Comparison of ENCODE assay signal across 22 mouse cellular contexts in the genomic region with DNA sequence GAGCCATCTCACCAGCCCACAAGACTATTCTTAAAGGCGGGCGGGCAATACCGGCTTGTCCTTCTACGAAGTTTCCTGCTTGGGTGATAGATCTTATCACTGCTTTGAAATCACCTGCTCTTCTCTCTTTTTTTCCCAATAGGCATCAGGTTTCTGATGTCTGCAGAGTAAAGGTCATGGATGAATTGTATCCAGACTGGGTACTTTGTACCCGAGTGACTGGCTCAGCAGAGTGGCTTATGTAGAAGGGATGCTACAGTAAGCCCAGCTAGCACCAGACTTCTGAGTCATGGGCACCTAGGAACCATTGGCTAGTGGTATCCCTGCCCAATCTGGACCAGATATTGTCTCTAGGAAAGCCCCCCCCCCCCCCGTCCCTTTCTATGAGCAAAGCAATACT. TPM values are rescaled to one million over a fixed set of nuclear protein-coding genes. Genes with fewer than 3 reads are reported as not detected.
DNase-seq lines count a peak whose midpoint lies in the region; ATAC-seq and TF ChIP-seq lines count a peak whose summit lies in the region.
"Had no signal": no experiment of that assay in that cellular context is flagged by ENCODE, and none has a peak within 500 bp of the region (broad histone marks: within the 10 kb centered on the region; RNA-seq: fewer than 3 reads in every experiment).

No protein-coding gene starts in this region.

- H3K4me2 ChIP-seq in liver, postnatal 0 days (ENCODE audit: low read depth, low read length): no peak overlapping the region

- no peaks in the 10 kb centered on the region for H3K79me2 ChIP-seq in liver, adult 2 months (ENCODE audit: control insufficient read depth, insufficient read depth, low read length)

- no peak overlapping the region for H3K27ac ChIP-seq in liver, adult 2 months (replicated peaks; ENCODE audit: insufficient read depth, low read depth, low read length)
- H3K27ac ChIP-seq in liver, postnatal 0 days (ENCODE audit: low read depth): no peak overlapping the region
- H3K27ac ChIP-seq in ES-Bruce4 (ENCODE audit: insufficient read depth, low read length): no peak overlapping the region; the same call in 1 of the 2 replicates
- H3K27ac ChIP-seq: embryonic facial prominence, embryonic 10.5 days; forebrain, embryonic 13.5 days; heart, embryonic 15.5 days; hindbrain, embryonic 13.5 days; hindbrain, postnatal 0 days had no signal

- no peaks in the 10 kb centered on the region for H3K9me3 ChIP-seq in liver, postnatal 0 days (ENCODE audit: low read length)
- no peaks in the 10 kb centered on the region for H3K9me3 ChIP-seq in ES-Bruce4 (replicated peaks; ENCODE audit: control insufficient read depth, insufficient read depth, low read length, poor library complexity, severe bottlenecking)
- H3K9me3 ChIP-seq: embryonic facial prominence, embryonic 10.5 days; forebrain, embryonic 13.5 days; heart, embryonic 15.5 days; hindbrain, embryonic 13.5 days had no signal

- no peak for TF ChIP-seq EP300 in liver, postnatal 0 days (IDR thresholded peaks at IDR 0.05; ENCODE audit: low read depth)
- no peak for TF ChIP-seq EP300 in ES-Bruce4 (IDR thresholded peaks at IDR 0.05; ENCODE audit: insufficient read depth, low read depth, low read length)

- H3K9ac ChIP-seq in liver, adult 2 months (ENCODE audit: low read depth, low read length): no peak overlapping the region
- no peak overlapping the region for H3K9ac ChIP-seq in liver, postnatal 0 days (replicated peaks)
- H3K9ac ChIP-seq in ES-Bruce4 (ENCODE audit: low read depth, poor library complexity, severe bottlenecking): peak overlapping the region; percentile 20; the same call in 1 of the 2 replicates
- H3K9ac ChIP-seq: forebrain, embryonic 13.5 days; forebrain, postnatal 0 days had no signal

- TF ChIP-seq CTCF in liver, adult 2 months (IDR thresholded peaks at IDR 0.05; ENCODE audit: low read depth, low read length): no peak
- no peak for TF ChIP-seq CTCF in liver, postnatal 0 days (IDR thresholded peaks at IDR 0.05; ENCODE audit: low read depth)
- TF ChIP-seq CTCF in ES-Bruce4 (IDR thresholded peaks at IDR 0.05; ENCODE audit: low read depth, low read length): no peak

- H3K4me1 ChIP-seq in liver, adult 2 months (ENCODE audit: control insufficient read depth, insufficient read depth, low read length): peaks cover 12% of the 10 kb centered on the region
- peaks cover 19% of the 10 kb centered on the region for H3K4me1 ChIP-seq in liver, postnatal 0 days (ENCODE audit: insufficient read depth)
- H3K4me1 ChIP-seq in ES-Bruce4 (ENCODE audit: control insufficient read depth, insufficient read depth, low read length): no peaks in the 10 kb centered on the region

- ATAC-seq in liver, postnatal 0 days: no peak
- ATAC-seq in activated CD4-positive, CD25-positive, alpha-beta regulatory T cell, adult 4 months: no peak
- ATAC-seq: forebrain, embryonic 13.5 days; forebrain, postnatal 0 days; hindbrain, postnatal 0 days; Patski had no signal

- WGBS in liver, adult 2 months: 15% methylated on average over 6 of the region's 6 CpGs
- 35% methylated on average over 6 of the region's 6 CpGs for WGBS in liver, postnatal 0 days (ENCODE audit: insufficient replicate concordance)

- TF ChIP-seq POLR2A in liver, adult 2 months (IDR thresholded peaks at IDR 0.05; ENCODE audit: extremely low read depth, insufficient read depth, low read length): no peak
- no peak for TF ChIP-seq POLR2A in ES-Bruce4 (IDR thresholded peaks at IDR 0.05; ENCODE audit: insufficient read depth, low read length)

- no peaks in the 10 kb centered on the region for H3K27me3 ChIP-seq in liver, adult 2 months (ENCODE audit: control insufficient read depth, insufficient read depth, low read length)
- no peaks in the 10 kb centered on the region for H3K27me3 ChIP-seq in liver, postnatal 0 days (ENCODE audit: insufficient read depth, low read length)
- no peaks in the 10 kb centered on the region for H3K27me3 ChIP-seq in ES-Bruce4 (ENCODE audit: control insufficient read depth, insufficient read depth, low read length, poor library complexity, severe bottlenecking)
- H3K27me3 ChIP-seq: heart, embryonic 15.5 days; Patski had no signal

- H3K36me3 ChIP-seq in liver, adult 2 months (ENCODE audit: control insufficient read depth, insufficient read depth, low read length): no peaks in the 10 kb centered on the region
- H3K36me3 ChIP-seq in liver, postnatal 0 days (replicated peaks; ENCODE audit: insufficient read depth, low read length): no peaks in the 10 kb centered on the region
- no peaks in the 10 kb centered on the region for H3K36me3 ChIP-seq in ES-Bruce4 (ENCODE audit: control insufficient read depth, insufficient read depth, low read length, poor library complexity, severe bottlenecking)
- H3K36me3 ChIP-seq: embryonic facial prominence, embryonic 10.5 days; heart, embryonic 15.5 days had no signal

- DNase-seq in liver, adult 2 months (ENCODE audit: extremely low read depth, low read depth, low spot score): peak; percentile 51
- no peak for DNase-seq in liver, postnatal 0 days
- peak; percentile 39 for DNase-seq in 3T3-L1 (ENCODE audit: low read depth, low spot score)
- DNase-seq in induced T-regulatory cell, adult 2 months (ENCODE audit: low read depth): peak; percentile 47
- no peak for DNase-seq in embryo, embryonic 9.5 days (ENCODE audit: extremely low spot score)
- no peak for DNase-seq in cerebellum, adult 11 months
- DNase-seq: adrenal gland, adult 2 months; adrenal gland, postnatal 36 days; cerebellum, adult 9-11 months; forebrain, postnatal 0 days; gastrocnemius, postnatal 14 days; heart, adult 2 months; heart, postnatal 14 days; kidney, adult 11 months had no signal

- H3K4me3 ChIP-seq in liver, adult 2 months (ENCODE audit: insufficient read depth, low read depth, low read length): no peak overlapping the region
- no peak overlapping the region for H3K4me3 ChIP-seq in liver, postnatal 0 days (ENCODE audit: low read depth, low read length)
- no peak overlapping the region for H3K4me3 ChIP-seq in ES-Bruce4 (ENCODE audit: low read depth, low read length)
- H3K4me3 ChIP-seq: forebrain, embryonic 13.5 days had no signal

RNA-seq across cellular contexts. Expression of a gene that starts 1.7 kb away (rescaled TPM):
- total RNA-seq in liver, adult 2 months (2014; rRNA removed): 7.9 and 9.4 TPM in 2 replicates
- 59.4 and 66.1 TPM in 2 replicates for polyA plus RNA-seq in liver, adult 2 months (2012; rRNA removed)
- 11.7 and 11.8 TPM in 2 replicates for polyA plus RNA-seq in liver, postnatal 0 days (2015; fragmentation: Nextera tagmentation; extraction: Ambion mirVana)
- polyA plus RNA-seq in ES-Bruce4 (2011; ENCODE audit: insufficient read depth, insufficient read length, low read depth, missing spikeins): 7.9 and 9.0 TPM in 2 replicates
- polyA plus RNA-seq in activated CD4-positive, CD25-positive, alpha-beta regulatory T cell, adult 4 months (2017; shearing (Covaris generic)): 1 to 10 TPM; 2.3 to 2.9 TPM

RNA-seq across cellular contexts. Expression of a gene that starts 22.2 kb away (rescaled TPM):
- total RNA-seq in liver, adult 2 months (2014; rRNA removed): 6.0 and 9.7 TPM in 2 replicates
- polyA plus RNA-seq in liver, adult 2 months (2012; rRNA removed): 8.8 and 9.7 TPM in 2 replicates
- 1.3 and 1.6 TPM in 2 replicates for polyA plus RNA-seq in liver, postnatal 0 days (2015; fragmentation: Nextera tagmentation; extraction: Ambion mirVana)
- 14.7 and 17.0 TPM in 2 replicates for polyA plus RNA-seq in ES-Bruce4 (2011; ENCODE audit: insufficient read depth, insufficient read length, low read depth, missing spikeins)
- polyA plus RNA-seq in activated CD4-positive, CD25-positive, alpha-beta regulatory T cell, adult 4 months (2017; shearing (Covaris generic)): 1 to 10 TPM; 4.1 to 4.7 TPM

RNA-seq across cellular contexts. Expression of a gene that starts 22.3 kb away (rescaled TPM):
- 473 and 515 TPM in 2 replicates for total RNA-seq in liver, adult 2 months (2014; rRNA removed)
- polyA plus RNA-seq in liver, adult 2 months (2012; rRNA removed): 134 and 158 TPM in 2 replicates
- 103 and 104 TPM in 2 replicates for polyA plus RNA-seq in liver, postnatal 0 days (2015; fragmentation: Nextera tagmentation; extraction: Ambion mirVana)
- polyA plus RNA-seq in ES-Bruce4 (2011; ENCODE audit: insufficient read depth, insufficient read length, low read depth, missing spikeins): 114 and 117 TPM in 2 replicates
- polyA plus RNA-seq in activated CD4-positive, CD25-positive, alpha-beta regulatory T cell, adult 4 months (2017; shearing (Covaris generic)): 100 to 1,000 TPM in 1 of 2 experiments, 10 to 100 TPM in 1; 52.9 to 648 TPM

Comparison
In these comparisons a context has a peak if more than half of its experiments do, and no peak if none do; other contexts are left out.
1. DNase-seq: peak in liver, adult 2 months (single experiment), 3T3-L1 (single experiment) and induced T-regulatory cell, adult 2 months (single experiment); none in liver, postnatal 0 days (single experiment), embryo, embryonic 9.5 days (single experiment) and cerebellum, adult 11 months (single experiment).